Mouse (Mus musculus) neural tube, embryonic 14.5 days (tissue): ENCODE data around the gene Lsm8. TPM values are rescaled to one million over a fixed set of nuclear protein-coding genes. Genes with fewer than 3 reads are reported as not detected.
"Not testable (repeated sequence)": the region's sequence is repeated elsewhere in the genome, so short reads cannot be mapped to it uniquely, and the experiment has no call there.

ENCODE experiments used
- ATAC-seq: fragments of 200-750 bp; cut with Nextera tagmentation; 2 replicates; pipeline ENCODE4 v1.8.0; 2017; ENCODE audit warnings: low read depth, mild to moderate bottlenecking, moderate TSS enrichment, moderate library complexity
- H3K27ac ChIP-seq: fragments of 300-500 bp; sonication (generic); 2 replicates; pipeline ENCODE4 v1.5.1; 2014; ENCODE audit warnings: low read depth, mild to moderate bottlenecking, control low read depth, low read length, moderate library complexity, mixed read lengths
- H3K27me3 ChIP-seq: fragments of 300-500 bp; sonication (generic); 2 replicates; pipeline ENCODE4 v1.6.1; 2014; ENCODE audit warnings: low read length; ENCODE audit not compliant: control insufficient read depth, insufficient read depth
- H3K36me3 ChIP-seq: fragments of 300-500 bp; sonication (generic); 2 replicates; pipeline ENCODE4 v1.6.1; 2014; ENCODE audit warnings: low read length, mixed read lengths; ENCODE audit not compliant: control insufficient read depth, insufficient read depth
- H3K4me1 ChIP-seq: fragments of 300-500 bp; sonication (generic); 2 replicates; pipeline ENCODE4 v1.6.1; 2014; ENCODE audit warnings: low read length; ENCODE audit not compliant: control insufficient read depth, insufficient read depth
- H3K4me2 ChIP-seq: fragments of 300-500 bp; sonication (generic); 2 replicates; pipeline ENCODE4 v1.6.1; 2014; ENCODE audit warnings: mild to moderate bottlenecking, low read depth, low read length, control low read depth
- H3K4me3 ChIP-seq: fragments of 300-500 bp; sonication (generic); 2 replicates; pipeline ENCODE4 v1.5.1; 2014; ENCODE audit warnings: low read depth, low read length, control low read depth, mixed read lengths
- H3K9ac ChIP-seq: fragments of 300-500 bp; sonication (generic); replicated peaks from 2 replicates; pipeline ENCODE4 v1.6.1; 2014; ENCODE audit warnings: low read depth, mild to moderate bottlenecking, control low read depth, low read length, mixed read lengths
- H3K9me3 ChIP-seq: fragments of 300-500 bp; sonication (generic); 2 replicates; pipeline ENCODE4 v1.6.1; 2016; ENCODE audit warnings: low read length; ENCODE audit not compliant: control insufficient read depth
- WGBS: fragments of 180-500 bp; shearing (Covaris S2); extraction: QIAGEN DNeasy Blood & Tissue Kit; methylation state at CpG from one replicate; pipeline ENCODE4 v1.1.7; 2014; 5-methylcytosine and 5-hydroxymethylcytosine counted together
- polyA plus RNA-seq: library from polyadenylated mRNA; unstranded; fragments of >200 nt; fragmentation: Nextera tagmentation; extraction: Ambion mirVana; gene quantifications from 2 replicates; pipeline ENCODE4 v1.2.1, GENCODE M21; 2014

Lsm8 gene
- polyA plus RNA-seq, 1 experiment from 2014 or later = 86.2 TPM

DNA sequence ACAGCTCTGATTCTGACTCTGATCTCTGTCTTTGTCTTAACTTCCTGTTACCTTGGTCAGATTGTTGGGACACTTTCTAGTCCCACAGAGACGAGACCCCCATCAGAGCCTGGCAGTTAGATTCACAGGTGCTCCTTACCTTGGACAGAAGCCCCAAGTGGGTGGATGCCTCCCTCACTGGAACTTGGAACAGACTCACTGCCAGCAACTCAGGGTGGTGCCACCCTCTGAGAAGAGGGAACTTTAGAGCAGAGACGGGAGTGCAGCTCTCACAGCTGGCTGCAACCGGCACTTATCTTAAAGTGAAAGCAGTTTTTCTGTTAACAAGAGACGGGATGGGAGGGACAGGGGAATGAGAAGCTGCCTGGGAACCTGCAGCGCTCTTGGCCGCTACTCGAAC lies 2.8 kb upstream of the Lsm8 start:
- H3K4me3 ChIP-seq, H3K9me3 ChIP-seq, ATAC-seq, H3K4me2 ChIP-seq, H3K27ac ChIP-seq, H3K36me3 ChIP-seq, H3K9ac ChIP-seq, H3K27me3 ChIP-seq: not testable (repeated sequence)
- 50% methylated on average over 5 of the region's 7 CpGs for WGBS
- H3K4me1 ChIP-seq = peaks cover 12% of the 10 kb centered on the region

DNA sequence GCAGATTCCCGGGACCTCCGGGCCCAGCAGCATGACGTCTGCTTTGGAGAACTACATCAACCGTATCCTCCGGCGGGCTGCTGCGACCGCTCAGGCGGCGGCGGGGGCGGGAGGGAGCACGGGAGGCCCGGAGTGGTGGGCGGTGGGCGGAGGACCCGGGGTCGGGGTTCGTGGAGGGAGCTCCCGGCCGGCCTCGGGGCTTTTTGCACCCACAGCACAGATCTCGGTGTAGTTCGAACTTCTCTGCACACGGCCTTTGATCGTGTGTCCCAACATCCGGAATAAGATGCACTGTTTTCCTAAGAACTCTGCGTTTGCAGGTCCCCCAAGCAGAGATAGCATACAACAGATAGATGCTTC lies 303 bp downstream of the Lsm8 start:
- WGBS = under 1% methylated on average over 24 of the region's 28 CpGs
- H3K4me1 ChIP-seq = peaks cover 12% of the 10 kb centered on the region
- peak overlapping the region; percentile 66 for H3K4me2 ChIP-seq
- ATAC-seq = no peak; the same call in 1 of the 2 replicates
- peak overlapping the region; percentile 82 for H3K4me3 ChIP-seq
- no peaks in the 10 kb centered on the region; the same call in 1 of the 2 replicates for H3K36me3 ChIP-seq
- H3K9me3 ChIP-seq = no peaks in the 10 kb centered on the region
- H3K27me3 ChIP-seq = no peaks in the 10 kb centered on the region
- H3K27ac ChIP-seq = peak overlapping the region; percentile 92
- peak overlapping the region; percentile 93 for H3K9ac ChIP-seq

DNA sequence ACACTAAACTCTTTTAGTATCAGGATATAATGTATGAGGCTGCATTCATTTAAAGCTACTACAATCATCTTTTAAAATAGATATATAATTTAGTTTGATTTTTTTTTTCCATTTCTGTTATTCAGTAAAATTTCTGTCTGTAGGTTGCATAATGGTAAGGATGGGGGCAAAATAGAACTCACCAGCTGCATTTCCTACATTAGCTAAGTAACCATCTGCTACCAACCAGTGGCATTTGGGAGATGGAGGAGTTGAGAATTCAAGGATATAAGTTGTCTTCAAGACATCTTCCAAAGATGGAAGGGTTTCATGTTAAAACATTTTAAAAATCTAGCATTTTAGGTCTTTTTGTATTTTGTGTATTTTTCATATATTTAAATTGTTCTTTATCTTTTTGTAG lies 6.9 kb downstream of the Lsm8 start:
- no peak for ATAC-seq
- H3K27me3 ChIP-seq = no peaks in the 10 kb centered on the region
- H3K4me1 ChIP-seq = peaks cover under 1% of the 10 kb centered on the region
- no peak overlapping the region for H3K4me3 ChIP-seq
- peaks cover 9% of the 10 kb centered on the region for H3K36me3 ChIP-seq
- H3K4me2 ChIP-seq = no peak overlapping the region
- no peak overlapping the region for H3K9ac ChIP-seq
- no peaks in the 10 kb centered on the region for H3K9me3 ChIP-seq
- H3K27ac ChIP-seq = no peak overlapping the region

DNA sequence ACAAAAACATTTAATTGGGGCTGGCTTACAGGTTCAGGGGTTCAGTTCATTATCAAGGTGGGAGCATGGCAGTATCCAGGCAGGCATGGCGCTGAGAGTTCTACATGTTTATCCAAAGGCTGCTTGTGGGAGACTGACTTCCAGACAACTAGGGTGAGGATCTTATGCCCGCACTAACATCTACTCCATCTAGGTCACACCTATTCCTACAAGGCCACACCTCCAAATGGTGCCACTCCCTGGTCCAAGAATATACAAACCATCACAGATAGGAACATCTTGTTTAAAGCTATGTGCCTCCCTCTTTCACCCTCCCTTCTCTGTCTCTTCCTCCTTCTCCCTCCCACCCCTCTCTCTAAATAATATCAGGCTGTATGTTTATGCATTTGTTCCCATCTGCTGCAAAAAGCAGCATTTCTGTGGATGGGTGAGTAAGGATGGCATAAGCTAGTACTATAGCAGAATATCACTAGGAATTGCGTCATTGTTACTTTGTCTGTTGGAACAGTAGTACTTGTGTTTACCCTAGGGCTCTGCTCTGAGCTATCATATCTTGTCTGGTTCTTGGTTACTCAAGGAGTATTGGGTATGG lies 8.2 kb downstream of the Lsm8 start:
- no peaks in the 10 kb centered on the region for H3K27me3 ChIP-seq
- no peak; the same call in 1 of the 2 replicates for ATAC-seq
- H3K9ac ChIP-seq = no peak overlapping the region
- no peak overlapping the region for H3K4me3 ChIP-seq
- no peak overlapping the region for H3K27ac ChIP-seq
- 98% methylated on average over 3 of the region's 3 CpGs for WGBS
- no peak overlapping the region for H3K4me2 ChIP-seq
- H3K9me3 ChIP-seq = no peaks in the 10 kb centered on the region
- peaks cover 9% of the 10 kb centered on the region for H3K36me3 ChIP-seq
- H3K4me1 ChIP-seq = no peaks in the 10 kb centered on the region

DNA sequence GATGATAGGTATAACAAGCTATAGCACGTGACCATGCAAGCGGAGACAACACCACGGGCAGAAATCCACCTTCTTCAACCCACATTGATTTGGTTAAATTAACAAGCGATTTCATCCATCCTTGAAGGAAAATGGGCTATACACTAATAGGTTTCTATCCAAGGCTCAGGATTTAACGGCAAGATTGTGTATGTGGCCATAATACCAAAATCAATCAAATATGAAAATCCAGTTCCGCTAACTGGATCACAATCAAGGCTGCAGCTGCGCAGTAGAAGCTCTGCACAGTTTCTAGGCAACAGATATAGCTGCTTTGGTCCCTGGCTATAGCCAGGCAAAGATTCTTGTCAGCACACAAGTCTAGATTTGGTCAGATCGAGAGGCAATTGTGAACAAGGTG lies 17.6 kb downstream of the Lsm8 start, which contains the start of gene Ankrd7:
Gene Ankrd7 (plus strand): TSS at position 301 of the 400 bp plus-strand sequence.
- WGBS = 92% methylated on average over 8 of the region's 8 CpGs
- Histone ChIP-seq H3K36me3 (no peaks in the 10 kb centered on the region), H3K27ac (no peak within 1 kb of the TSS), H3K4me2 (no peak within 1 kb of the TSS), H3K27me3 (no peaks in the 10 kb centered on the region), H3K4me3 (no peak within 1 kb of the TSS), H3K4me1 (no peaks in the 10 kb centered on the region), H3K9ac (no peak within 1 kb of the TSS), H3K9me3 (no peaks in the 10 kb centered on the region)
- no peak for ATAC-seq

DNA sequence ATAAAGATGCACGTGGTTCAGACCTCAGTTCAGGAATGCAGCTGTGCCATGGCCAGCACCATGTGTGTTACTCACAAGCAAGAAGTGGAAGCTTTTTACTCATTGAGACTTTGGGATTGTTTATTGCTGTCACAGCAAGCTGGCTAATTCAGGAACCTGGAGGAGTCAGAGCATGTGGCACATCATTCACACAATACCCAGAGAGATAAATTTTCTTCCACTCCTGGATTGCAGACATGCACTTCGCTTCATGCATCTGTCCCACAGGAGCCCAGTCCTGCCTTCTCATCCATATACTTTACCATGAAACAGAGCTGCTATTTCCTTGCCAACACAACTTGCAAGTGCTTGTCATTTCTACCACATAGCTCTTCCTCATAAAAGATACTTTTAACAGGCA lies 40.7 kb downstream of the Lsm8 start:
- H3K27me3 ChIP-seq = no peaks in the 10 kb centered on the region
- H3K4me1 ChIP-seq = no peaks in the 10 kb centered on the region
- no peak; the same call in 1 of the 2 replicates for ATAC-seq

DNA sequence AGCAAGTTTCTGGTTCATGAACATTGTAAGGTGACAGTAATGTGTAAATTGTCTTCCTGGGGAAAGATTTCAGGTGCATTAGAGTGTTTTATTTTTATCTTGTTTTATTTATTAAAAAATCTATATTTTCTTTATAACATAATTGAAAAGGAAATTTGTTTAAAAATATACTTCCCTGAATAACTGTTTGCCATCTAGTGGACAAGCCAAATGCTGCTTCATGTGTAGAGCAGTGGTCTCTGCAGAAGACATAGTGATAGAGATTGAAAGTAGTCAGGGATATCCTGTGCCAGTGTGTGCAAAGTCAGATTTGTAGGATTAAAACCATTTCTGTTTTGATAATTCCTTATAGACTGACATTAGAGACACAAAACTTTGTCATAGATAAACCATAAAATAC lies 45.8 kb downstream of the Lsm8 start:
- no peaks in the 10 kb centered on the region for H3K4me1 ChIP-seq
- H3K4me3 ChIP-seq = no peak overlapping the region
- no peaks in the 10 kb centered on the region for H3K27me3 ChIP-seq
- H3K4me2 ChIP-seq = no peak overlapping the region
- no peak for ATAC-seq
- H3K27ac ChIP-seq = no peak overlapping the region
- H3K36me3 ChIP-seq = no peaks in the 10 kb centered on the region
- no peak overlapping the region for H3K9ac ChIP-seq
- no peaks in the 10 kb centered on the region for H3K9me3 ChIP-seq

More for the DNA sequence above, 40.7 kb downstream of the Lsm8 start:
- no peaks in the 10 kb centered on the region for H3K9me3 ChIP-seq
- no peak overlapping the region for H3K4me3 ChIP-seq
- H3K27ac ChIP-seq = no peak overlapping the region
- whole genome bisulfite sequencing = 62% methylated on average over 2 of the region's 2 CpGs
- no peaks in the 10 kb centered on the region for H3K36me3 ChIP-seq
- no peak overlapping the region for H3K9ac ChIP-seq
- no peak overlapping the region for H3K4me2 ChIP-seq

Other genes with a start within 250 kb of the Lsm8 start
- gene Ankrd7, start 17.7 kb downstream of the Lsm8 start, polyA plus RNA-seq = not detected in 2 replicates